Mouse (Mus musculus): ENCODE measurements at regions not wholly inside any gene's neighbourhood (a gene's known extent, or its start where the extent isn't known, plus 50 kb on each side); places are given as distances from the start of the nearest gene placed in this dataset.

DNA sequence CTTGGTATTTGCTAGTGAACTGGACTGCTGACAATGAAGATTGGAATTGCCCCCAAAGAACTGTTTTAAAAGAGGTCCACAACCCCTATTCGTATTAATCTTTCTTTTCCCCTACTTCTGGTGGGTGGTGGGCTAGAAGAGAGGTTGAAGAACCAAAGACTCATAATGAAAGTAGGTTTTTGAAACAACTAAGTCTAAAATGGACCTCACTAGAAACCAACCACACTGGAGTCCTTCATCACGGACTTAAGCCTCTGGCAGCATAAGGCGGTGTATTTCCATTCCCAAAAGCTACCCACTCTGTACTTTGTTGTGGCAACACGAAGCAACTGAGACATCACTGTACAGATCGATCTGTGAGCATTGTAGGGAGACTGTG, 251.1 kb downstream of the Diras2 start:
- TF ChIP-seq CTCF (IDR thresholded peaks at IDR 0.05; ENCODE audit: low read depth, low read length) (no peak), POLR2A (IDR thresholded peaks at IDR 0.05; ENCODE audit: extremely low read depth, insufficient read depth, low read length) (no peak)

All from liver, adult 2 months (tissue).